Mouse (Mus musculus): ENCODE results near the gene Gal3st1. TPM values are rescaled to one million over a fixed set of nuclear protein-coding genes. Genes with fewer than 3 reads are reported as not detected.
"Not testable (repeated sequence)": the region's sequence is repeated elsewhere in the genome, so short reads cannot be mapped to it uniquely, and the experiment has no call there.

Gal3st1 gene
- total RNA-seq, 2 experiments from 2014 or later: 0.20 TPM; not detected in 1

DNA sequence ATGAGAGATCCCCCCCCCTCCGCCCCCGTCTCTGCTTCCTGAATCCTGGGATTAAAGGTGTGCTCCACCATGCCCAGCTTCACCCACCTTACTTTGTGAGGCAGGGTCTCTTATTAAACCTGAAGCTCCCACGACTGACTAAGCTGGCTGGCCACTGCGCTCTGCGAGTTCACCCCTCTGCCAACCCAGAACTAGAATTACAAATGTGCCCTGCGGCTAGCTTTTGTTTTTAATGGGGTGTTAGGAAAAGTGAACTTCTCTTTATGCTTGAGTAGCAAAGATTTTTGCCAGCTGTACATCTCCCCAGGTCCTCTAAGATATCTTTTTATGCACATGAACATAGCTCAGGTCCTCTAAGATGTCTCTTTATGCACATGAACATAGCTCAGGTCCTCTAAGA, 10.5 kb downstream of the Gal3st1 start:
- intact Hi-C loops (cut with DNase I): no loop called here
- no peak overlapping the region for H3K27ac ChIP-seq
- no peak for DNase-seq
- TF ChIP-seq CTCF (IDR thresholded peaks at IDR 0.05): no peak
- H3K4me3 ChIP-seq: no peak overlapping the region

GRCm38 (mm10) chr11:3995511-3995910, 12.1 kb downstream of the Gal3st1 start:
- no peak overlapping the region for H3K27ac ChIP-seq
- no peak for TF ChIP-seq CTCF (IDR thresholded peaks at IDR 0.05)
- no peak for DNase-seq
- intact Hi-C loops (cut with DNase I): no loop called here
- H3K4me3 ChIP-seq: no peak overlapping the region

GRCm38 (mm10) chr11:3996840-3997239, 13.4 kb downstream of the Gal3st1 start:
- TF ChIP-seq CTCF (IDR thresholded peaks at IDR 0.05): no peak
- Histone ChIP-seq H3K4me3 (no peak overlapping the region), H3K27ac (no peak overlapping the region)
- intact Hi-C loops (cut with DNase I): no loop called here
- no peak for DNase-seq

GRCm38 (mm10) chr11:3997978-3998720, 14.7 kb downstream of the Gal3st1 start:
- H3K27ac ChIP-seq: no peak overlapping the region
- intact Hi-C loops (cut with DNase I): no loop called here
- peak overlapping the region; percentile 46 for H3K4me3 ChIP-seq
- no peak for DNase-seq
- no peak for TF ChIP-seq CTCF (IDR thresholded peaks at IDR 0.05)

DNA sequence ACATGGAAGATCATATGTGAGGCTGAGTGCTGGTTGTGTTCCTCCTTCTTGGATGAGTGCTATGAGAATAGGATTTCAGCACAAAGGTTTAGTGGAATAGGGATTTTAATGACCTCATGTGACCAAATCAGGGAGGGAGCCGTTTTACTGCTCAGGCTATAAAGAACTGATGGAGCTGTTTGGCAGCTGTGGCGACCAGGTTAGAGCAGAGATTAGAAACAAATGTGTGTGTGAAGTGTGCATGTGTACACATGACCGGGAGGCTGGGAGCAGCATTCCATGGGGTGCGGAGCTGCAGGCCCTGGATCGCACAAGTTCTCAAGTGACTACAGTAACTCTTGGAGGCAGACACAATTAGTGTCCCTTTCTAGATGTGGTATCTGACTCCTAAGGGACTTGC, 16.1 kb downstream of the Gal3st1 start:
- TF ChIP-seq CTCF (IDR thresholded peaks at IDR 0.05): no peak
- no peak overlapping the region for H3K27ac ChIP-seq
- DNase-seq: no peak
- intact Hi-C loops (cut with DNase I): no loop called here
- no peak overlapping the region for H3K4me3 ChIP-seq

- TF ChIP-seq CTCF (IDR thresholded peaks at IDR 0.05): peak; percentile 85
- no peak overlapping the region for H3K27ac ChIP-seq
- intact Hi-C loops (cut with DNase I): loop anchor here (1.0 kb wide), 1 partner anchor 82 kb away; no protein-coding TSS in a partner anchor
- H3K4me3 ChIP-seq: no peak overlapping the region
- peak; percentile 60 for DNase-seq
Observed at GRCm38 (mm10) chr11:4001603-4002002, 18.2 kb downstream of the Gal3st1 start.

DNA sequence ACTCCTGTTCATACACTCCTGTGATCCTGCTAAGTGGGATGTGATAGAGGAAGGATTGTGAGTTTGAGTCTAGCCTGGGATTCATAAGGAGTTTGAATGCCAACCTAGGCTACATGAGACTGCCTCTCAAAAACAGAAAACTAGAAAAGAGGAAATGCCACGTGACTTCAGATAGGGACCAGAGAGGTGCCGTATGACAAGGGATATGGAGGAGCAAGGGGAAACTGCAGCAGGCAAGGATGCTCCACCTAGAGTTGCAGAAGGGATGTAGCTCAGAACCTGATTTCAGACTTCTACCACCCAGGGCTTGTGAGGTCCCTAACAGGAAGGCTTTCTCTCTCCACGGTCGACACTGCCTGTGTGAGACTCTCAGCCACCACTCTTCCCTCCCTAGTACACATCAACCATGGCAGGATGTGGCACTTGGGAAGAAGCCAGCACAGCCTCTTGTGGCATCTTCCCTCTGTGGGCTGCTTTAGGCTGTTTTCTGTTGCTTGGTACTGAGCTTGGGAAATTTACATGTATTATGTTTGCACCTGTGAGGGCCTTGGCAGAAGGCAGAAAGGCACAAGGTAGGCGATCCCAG, 21.9 kb downstream of the Gal3st1 start:
- intact Hi-C loops (cut with DNase I): no loop called here

DNA sequence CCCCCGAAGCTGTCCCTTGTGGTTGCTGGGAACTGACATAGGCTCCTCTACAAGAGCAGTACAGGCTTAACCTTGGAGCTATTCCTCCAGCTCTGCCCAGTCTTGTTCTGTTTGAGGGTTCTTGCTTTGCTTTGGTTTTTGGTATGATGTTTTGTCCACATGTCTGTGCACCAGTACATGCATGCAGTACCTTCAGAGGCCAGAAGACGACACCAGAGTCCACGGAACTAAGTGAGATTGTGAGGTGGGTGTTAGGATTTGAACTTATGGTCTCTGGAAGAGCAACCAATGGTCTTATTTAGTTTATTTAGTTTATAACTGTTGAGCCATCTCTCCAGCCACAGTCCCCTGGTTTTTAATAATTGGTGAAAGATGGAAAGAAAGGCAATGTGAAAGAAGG, 23.0 kb downstream of the Gal3st1 start:
- no peak; the same call in 1 of the 2 replicates for TF ChIP-seq CTCF (IDR thresholded peaks at IDR 0.05)
- intact Hi-C loops (cut with DNase I): no loop called here
- no peak for DNase-seq

More for the DNA sequence above, 21.9 kb downstream of the Gal3st1 start:
- Histone ChIP-seq H3K4me3 (no peak overlapping the region), H3K27ac (no peak overlapping the region)
- no peak for TF ChIP-seq CTCF (IDR thresholded peaks at IDR 0.05)
- DNase-seq: no peak

GRCm38 (mm10) chr11:4012616-4013015, 29.2 kb downstream of the Gal3st1 start:
- intact Hi-C loops (cut with DNase I): no loop called here
- no peak for TF ChIP-seq CTCF (IDR thresholded peaks at IDR 0.05)
- DNase-seq: no peak
- Histone ChIP-seq H3K27ac (no peak overlapping the region), H3K4me3 (no peak overlapping the region)

More for the DNA sequence above, 23.0 kb downstream of the Gal3st1 start:
- Histone ChIP-seq H3K4me3 (no peak overlapping the region), H3K27ac (no peak overlapping the region)

DNA sequence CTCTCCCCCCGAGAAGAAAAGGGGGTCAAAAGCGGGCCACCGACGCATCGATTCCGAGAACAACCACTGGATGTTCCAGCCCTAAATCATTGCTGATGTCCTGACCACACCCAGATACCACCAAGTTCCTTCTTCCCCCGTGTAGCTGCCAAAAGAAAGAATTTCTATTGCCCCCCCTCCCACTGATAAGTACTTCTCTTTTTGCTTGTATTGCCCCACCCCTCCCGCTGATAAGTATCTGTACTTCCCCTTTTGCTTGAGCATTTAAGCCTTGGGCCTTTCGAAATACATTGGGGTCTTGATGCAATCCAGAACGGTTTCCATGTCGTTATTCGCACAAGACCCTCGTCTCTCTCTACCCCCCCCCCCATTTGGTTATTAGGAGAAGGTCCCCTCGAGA, 32.4 kb downstream of the Gal3st1 start:
- intact Hi-C loops (cut with DNase I); H3K27ac ChIP-seq; DNase-seq; H3K4me3 ChIP-seq: not testable (repeated sequence)

GRCm38 (mm10) chr11:4022111-4022510, 38.7 kb downstream of the Gal3st1 start:
- H3K27ac ChIP-seq; H3K4me3 ChIP-seq; DNase-seq; intact Hi-C loops (cut with DNase I): not testable (repeated sequence)

- intact Hi-C loops (cut with DNase I): no loop called here
Observed at GRCm38 (mm10) chr11:4023321-4023720, 39.9 kb downstream of the Gal3st1 start.

DNA sequence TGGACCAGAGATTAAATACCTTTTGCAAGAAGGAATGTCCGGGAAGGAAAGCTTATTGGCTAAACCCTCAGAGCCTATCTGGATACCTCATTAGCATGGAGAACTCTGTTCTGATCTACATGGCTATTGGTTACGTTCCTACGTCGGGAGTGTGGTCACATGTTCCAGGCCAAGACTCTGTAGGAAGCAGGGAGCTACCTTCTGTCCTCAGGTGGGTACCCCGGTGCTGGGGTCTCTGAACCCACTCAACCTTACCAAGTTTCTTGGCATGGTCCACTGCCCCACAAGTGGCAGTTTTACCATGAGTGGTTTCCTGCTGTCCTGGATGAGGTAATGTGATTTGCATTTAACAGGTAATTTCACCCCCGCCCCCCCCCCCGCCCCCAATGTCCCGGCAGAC, 43.6 kb downstream of the Gal3st1 start:
- Histone ChIP-seq H3K4me3 (no peak overlapping the region), H3K27ac (no peak overlapping the region)
- no peak for TF ChIP-seq CTCF (IDR thresholded peaks at IDR 0.05)
- no peak for DNase-seq
- intact Hi-C loops (cut with DNase I): no loop called here

More at GRCm38 (mm10) chr11:4023321-4023720, 39.9 kb downstream of the Gal3st1 start:
- no peak for TF ChIP-seq CTCF (IDR thresholded peaks at IDR 0.05)
- H3K4me3 ChIP-seq: no peak overlapping the region
- DNase-seq: no peak
- no peak overlapping the region for H3K27ac ChIP-seq

Measured in gastrocnemius, adult 2 months (tissue).